Mouse (Mus musculus) stomach, embryonic 16.5 days (tissue): ENCODE results near the gene 1700025F22Rik. TPM values are rescaled to one million over a fixed set of nuclear protein-coding genes. Genes with fewer than 3 reads are reported as not detected.
"Not testable (repeated sequence)": the region's sequence is repeated elsewhere in the genome, so short reads cannot be mapped to it uniquely, and the experiment has no call there.

ENCODE experiments used
- ATAC-seq: fragments of 200-750 bp; cut with Nextera tagmentation; 2 replicates; pipeline ENCODE4 v1.8.0; 2017; ENCODE audit warnings: moderate number of reproducible peaks, moderate TSS enrichment; ENCODE audit not compliant: insufficient read depth, low FRiP score
- H3K27ac ChIP-seq: fragments of 300-500 bp; sonication (generic); 2 replicates; pipeline ENCODE4 v1.5.1; 2014; ENCODE audit warnings: low read length
- H3K27me3 ChIP-seq: fragments of 300-500 bp; sonication (generic); 2 replicates; pipeline ENCODE4 v1.6.1; 2014; ENCODE audit warnings: low read length, control low read depth, mixed read lengths; ENCODE audit not compliant: control insufficient read depth, insufficient read depth
- H3K36me3 ChIP-seq: fragments of 300-500 bp; sonication (generic); 2 replicates; pipeline ENCODE4 v1.6.1; 2014; ENCODE audit warnings: low read length; ENCODE audit not compliant: control insufficient read depth, insufficient read depth
- H3K4me1 ChIP-seq: fragments of 300-500 bp; sonication (generic); 2 replicates; pipeline ENCODE4 v1.6.1; 2014; ENCODE audit warnings: low read length, control low read depth, mixed read lengths; ENCODE audit not compliant: control insufficient read depth, insufficient read depth
- H3K4me2 ChIP-seq: fragments of 300-500 bp; sonication (generic); 2 replicates; pipeline ENCODE4 v1.6.1; 2014; ENCODE audit warnings: low read depth, low read length, mixed read lengths
- H3K4me3 ChIP-seq: fragments of 300-500 bp; sonication (generic); replicated peaks from 2 replicates; pipeline ENCODE4 v1.5.1; 2014; ENCODE audit warnings: mild to moderate bottlenecking, low read length
- H3K9ac ChIP-seq: fragments of 300-500 bp; sonication (generic); 2 replicates; pipeline ENCODE4 v1.6.1; 2014; ENCODE audit warnings: low read length
- H3K9me3 ChIP-seq: fragments of 300-500 bp; sonication (generic); replicated peaks from 2 replicates; pipeline ENCODE4 v1.6.1; 2016; ENCODE audit warnings: low read length, control low read depth; ENCODE audit not compliant: control insufficient read depth
- WGBS: fragments of 180-500 bp; shearing (Covaris S2); extraction: QIAGEN DNeasy Blood & Tissue Kit; methylation state at CpG from one replicate; pipeline ENCODE4 v1.1.7; 2014; 5-methylcytosine and 5-hydroxymethylcytosine counted together
- polyA plus RNA-seq: library from polyadenylated mRNA; unstranded; fragments of >200 nt; fragmentation: Nextera tagmentation; extraction: Ambion mirVana; gene quantifications from 2 replicates; pipeline ENCODE4 v1.2.1, GENCODE M21; 2015

The 1700025F22Rik gene
- not detected in 2 replicates for polyA plus RNA-seq

GRCm38 (mm10) chr19:11165172-11165571, at the start of gene 1700025F22Rik:
TSS of gene 1700025F22Rik (minus strand) at chr19:11165320.
- no peaks in the 10 kb centered on the region for H3K4me1 ChIP-seq
- no peak within 1 kb of the TSS for H3K4me3 ChIP-seq
- WGBS = 40% methylated on average over 10 of the region's 10 CpGs
- no peak within 1 kb of the TSS for H3K27ac ChIP-seq
- no peaks in the 10 kb centered on the region for H3K27me3 ChIP-seq
- no peaks in the 10 kb centered on the region for H3K36me3 ChIP-seq
- no peaks in the 10 kb centered on the region for H3K9me3 ChIP-seq
- H3K4me2 ChIP-seq = no peak within 1 kb of the TSS
- no peak for ATAC-seq
- no peak within 1 kb of the TSS for H3K9ac ChIP-seq

GRCm38 (mm10) chr19:11196546-11196945, 31.4 kb upstream of the 1700025F22Rik start, which contains the start of gene Ms4a13:
TSS of gene Ms4a13 (minus strand) at chr19:11196737.
- Histone ChIP-seq H3K4me3 (no peak within 1 kb of the TSS), H3K36me3 (no peaks in the 10 kb centered on the region), H3K9ac (no peak within 1 kb of the TSS), H3K9me3 (no peaks in the 10 kb centered on the region), H3K27me3 (no peaks in the 10 kb centered on the region), H3K4me2 (no peak within 1 kb of the TSS), H3K27ac (no peak within 1 kb of the TSS), H3K4me1 (no peaks in the 10 kb centered on the region)
- ATAC-seq = no peak
- 48% methylated on average over 12 of the region's 12 CpGs for WGBS

- Histone ChIP-seq H3K4me2 (no peak overlapping the region), H3K4me1 (no peaks in the 10 kb centered on the region), H3K4me3 (no peak overlapping the region), H3K27me3 (no peaks in the 10 kb centered on the region), H3K9me3 (no peaks in the 10 kb centered on the region), H3K36me3 (no peaks in the 10 kb centered on the region), H3K9ac (no peak overlapping the region), H3K27ac (no peak overlapping the region)
- no peak for ATAC-seq
- WGBS = 75% methylated on average over 1 of the region's 1 CpGs
These were observed 27.4 kb upstream of the 1700025F22Rik start for GRCm38 (mm10) chr19:11192552-11192951.

GRCm38 (mm10) chr19:11184121-11184520, 19.0 kb upstream of the 1700025F22Rik start:
- no peaks in the 10 kb centered on the region for H3K9me3 ChIP-seq
- H3K36me3 ChIP-seq = no peaks in the 10 kb centered on the region
- H3K27ac ChIP-seq = no peak overlapping the region
- no peak overlapping the region for H3K4me3 ChIP-seq
- no peak overlapping the region for H3K4me2 ChIP-seq
- ATAC-seq = no peak
- no peaks in the 10 kb centered on the region for H3K27me3 ChIP-seq
- no peaks in the 10 kb centered on the region for H3K4me1 ChIP-seq
- no peak overlapping the region for H3K9ac ChIP-seq
- 19% methylated on average over 5 of the region's 5 CpGs for WGBS

GRCm38 (mm10) chr19:11177464-11177863, 12.3 kb upstream of the 1700025F22Rik start:
- no peak overlapping the region for H3K27ac ChIP-seq
- no peak for ATAC-seq
- no peak overlapping the region for H3K9ac ChIP-seq

GRCm38 (mm10) chr19:11157890-11158289, 7.2 kb downstream of the 1700025F22Rik start:
- not testable (repeated sequence) for ATAC-seq
- WGBS = 83% methylated on average over 6 of the region's 6 CpGs

More at GRCm38 (mm10) chr19:11177464-11177863, 12.3 kb upstream of the 1700025F22Rik start:
- H3K4me1 ChIP-seq = no peaks in the 10 kb centered on the region
- 61% methylated on average over 2 of the region's 2 CpGs for WGBS
- no peak overlapping the region for H3K4me3 ChIP-seq
- no peak overlapping the region for H3K4me2 ChIP-seq
- H3K9me3 ChIP-seq = no peaks in the 10 kb centered on the region
- H3K27me3 ChIP-seq = no peaks in the 10 kb centered on the region
- H3K36me3 ChIP-seq = no peaks in the 10 kb centered on the region

GRCm38 (mm10) chr19:11135336-11135735, 29.8 kb downstream of the 1700025F22Rik start:
- H3K9me3 ChIP-seq = no peaks in the 10 kb centered on the region
- no peaks in the 10 kb centered on the region for H3K27me3 ChIP-seq
- H3K9ac ChIP-seq = no peak overlapping the region
- no peak for ATAC-seq
- H3K36me3 ChIP-seq = no peaks in the 10 kb centered on the region
- no peak overlapping the region for H3K4me3 ChIP-seq
- no peak overlapping the region for H3K27ac ChIP-seq
- 70% methylated on average over 4 of the region's 4 CpGs for WGBS
- no peak overlapping the region for H3K4me2 ChIP-seq
- H3K4me1 ChIP-seq = no peaks in the 10 kb centered on the region

More at GRCm38 (mm10) chr19:11157890-11158289, 7.2 kb downstream of the 1700025F22Rik start:
- not testable (repeated sequence) for H3K36me3 ChIP-seq, H3K9me3 ChIP-seq, H3K27me3 ChIP-seq, H3K4me2 ChIP-seq, H3K27ac ChIP-seq, H3K9ac ChIP-seq, H3K4me1 ChIP-seq, H3K4me3 ChIP-seq

- no peak for ATAC-seq
- H3K4me1 ChIP-seq = no peaks in the 10 kb centered on the region
- H3K4me3 ChIP-seq = no peak overlapping the region
- no peak overlapping the region for H3K4me2 ChIP-seq
- no peaks in the 10 kb centered on the region for H3K9me3 ChIP-seq
- H3K27ac ChIP-seq = no peak overlapping the region
- H3K9ac ChIP-seq = no peak overlapping the region
- 84% methylated on average over 2 of the region's 2 CpGs for WGBS
- no peaks in the 10 kb centered on the region for H3K36me3 ChIP-seq
- no peaks in the 10 kb centered on the region for H3K27me3 ChIP-seq
These were observed 30.3 kb downstream of the 1700025F22Rik start for GRCm38 (mm10) chr19:11134852-11135251.

- not testable (repeated sequence) for H3K27me3 ChIP-seq, H3K4me1 ChIP-seq, H3K9ac ChIP-seq, H3K9me3 ChIP-seq, H3K4me3 ChIP-seq, H3K27ac ChIP-seq, ATAC-seq, H3K4me2 ChIP-seq, H3K36me3 ChIP-seq
- WGBS = 81% methylated on average over 8 of the region's 8 CpGs
These were observed 34.3 kb downstream of the 1700025F22Rik start, which contains the start of gene 1700017D01Rik for GRCm38 (mm10) chr19:11130776-11131175. TSS of gene 1700017D01Rik (minus strand) at chr19:11130876.
